Mouse (Mus musculus) midbrain, embryonic 10.5 days (tissue): ENCODE results near the gene Plekhh2. TPM values are rescaled to one million over a fixed set of nuclear protein-coding genes. Genes with fewer than 3 reads are reported as not detected.
"Not testable (repeated sequence)": the region's sequence is repeated elsewhere in the genome, so short reads cannot be mapped to it uniquely, and the experiment has no call there.

Experiments
- DNase-seq: peaks from one replicate; pipeline ENCODE4 v3.0.0-alpha.2; 2017; ENCODE audit warnings: low spot score
- H3K27ac ChIP-seq: fragments of 300-500 bp; sonication (generic); replicated peaks from 2 replicates; pipeline ENCODE4 v1.5.1; 2016; ENCODE audit warnings: mild to moderate bottlenecking
- H3K27me3 ChIP-seq: fragments of 300-500 bp; sonication (generic); 2 replicates; pipeline ENCODE4 v1.6.1; 2016; ENCODE audit warnings: low read depth, mild to moderate bottlenecking; ENCODE audit not compliant: poor library complexity, severe bottlenecking
- H3K36me3 ChIP-seq: fragments of 300-500 bp; sonication (generic); 2 replicates; pipeline ENCODE4 v1.6.1; 2016; ENCODE audit warnings: mild to moderate bottlenecking, moderate library complexity
- H3K4me1 ChIP-seq: fragments of 300-500 bp; sonication (generic); 2 replicates; pipeline ENCODE4 v1.6.1; 2016
- H3K4me3 ChIP-seq: fragments of 300-500 bp; sonication (generic); 2 replicates; pipeline ENCODE4 v1.5.1; 2016; ENCODE audit warnings: mild to moderate bottlenecking, moderate library complexity
- H3K9me3 ChIP-seq: fragments of 300-500 bp; sonication (generic); replicated peaks from 2 replicates; pipeline ENCODE4 v1.6.1; 2016; ENCODE audit warnings: mild to moderate bottlenecking
- WGBS: fragments of 180-500 bp; shearing (Covaris S2); methylation state at CpG from one replicate; pipeline ENCODE4 v1.1.7; 2016; 5-methylcytosine and 5-hydroxymethylcytosine counted together
- polyA plus RNA-seq: library from polyadenylated mRNA; unstranded; fragments of >200 nt; fragmentation: Nextera tagmentation; extraction: Ambion mirVana; gene quantifications from 2 replicates; pipeline ENCODE4 v1.2.1, GENCODE M21; 2016

Gene Plekhh2
- polyA plus RNA-seq, 1 experiment from 2014 or later = 2.9 TPM

DNA sequence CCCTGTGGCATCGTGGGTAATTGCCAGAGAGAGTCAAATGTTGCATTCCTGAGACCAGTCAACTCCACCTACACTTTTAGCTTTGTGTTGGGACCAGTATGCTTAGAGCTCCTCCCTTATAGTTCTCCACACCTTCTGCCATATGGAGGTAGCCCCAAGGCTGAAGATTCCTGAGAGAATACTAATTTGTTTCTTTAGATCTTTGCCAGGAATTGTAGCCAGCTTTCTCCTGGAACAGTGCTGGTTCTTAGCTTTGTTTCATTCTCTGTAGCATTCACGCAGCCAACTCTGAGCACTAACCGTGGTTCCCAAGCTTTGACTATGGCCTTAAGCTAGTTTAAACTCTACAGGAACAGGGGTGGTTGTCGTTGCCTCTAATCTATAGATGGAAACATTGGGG, 17.7 kb downstream of the Plekhh2 start:
- no peaks in the 10 kb centered on the region for H3K36me3 ChIP-seq
- H3K4me1 ChIP-seq = peaks cover 30% of the 10 kb centered on the region
- no peak overlapping the region for H3K27ac ChIP-seq
- no peaks in the 10 kb centered on the region for H3K27me3 ChIP-seq
- no peak for DNase-seq
- no peak overlapping the region for H3K4me3 ChIP-seq
- 83% methylated on average over 4 of the region's 4 CpGs for WGBS
- H3K9me3 ChIP-seq = no peaks in the 10 kb centered on the region

DNA sequence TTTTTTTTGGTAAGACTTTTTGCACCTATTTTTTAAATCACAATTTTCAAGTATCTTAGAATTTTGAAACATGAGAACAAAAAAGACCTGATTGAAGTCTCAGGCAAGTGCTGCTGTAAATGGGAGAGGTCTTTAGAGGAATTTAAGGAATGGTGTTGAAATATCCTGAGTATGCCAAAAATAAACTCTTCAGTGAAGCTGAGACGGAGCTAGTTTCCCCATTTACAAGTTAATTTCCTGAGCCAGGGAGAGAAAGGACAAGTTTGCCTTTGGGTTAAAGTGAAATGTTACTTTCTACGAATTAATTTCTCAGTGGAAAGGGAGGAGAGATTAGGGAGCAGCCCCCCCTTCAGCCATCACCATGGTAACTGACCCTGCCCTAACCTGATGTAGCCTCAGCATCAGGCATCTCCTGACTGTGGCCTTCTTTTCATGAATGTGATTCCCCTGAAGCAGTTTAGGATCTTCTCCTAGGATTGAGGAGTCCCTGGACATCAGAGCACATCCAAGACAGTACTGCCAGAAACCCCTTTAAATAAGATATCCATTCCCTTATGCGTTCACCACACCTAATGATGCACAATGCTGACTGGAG, 18.6 kb downstream of the Plekhh2 start:
- Histone ChIP-seq H3K27ac (no peak overlapping the region), H3K27me3 (no peaks in the 10 kb centered on the region), H3K9me3 (no peaks in the 10 kb centered on the region), H3K36me3 (no peaks in the 10 kb centered on the region), H3K4me1 (peaks cover 30% of the 10 kb centered on the region), H3K4me3 (no peak overlapping the region)
- no peak for DNase-seq
- 46% methylated on average over 3 of the region's 3 CpGs for WGBS

DNA sequence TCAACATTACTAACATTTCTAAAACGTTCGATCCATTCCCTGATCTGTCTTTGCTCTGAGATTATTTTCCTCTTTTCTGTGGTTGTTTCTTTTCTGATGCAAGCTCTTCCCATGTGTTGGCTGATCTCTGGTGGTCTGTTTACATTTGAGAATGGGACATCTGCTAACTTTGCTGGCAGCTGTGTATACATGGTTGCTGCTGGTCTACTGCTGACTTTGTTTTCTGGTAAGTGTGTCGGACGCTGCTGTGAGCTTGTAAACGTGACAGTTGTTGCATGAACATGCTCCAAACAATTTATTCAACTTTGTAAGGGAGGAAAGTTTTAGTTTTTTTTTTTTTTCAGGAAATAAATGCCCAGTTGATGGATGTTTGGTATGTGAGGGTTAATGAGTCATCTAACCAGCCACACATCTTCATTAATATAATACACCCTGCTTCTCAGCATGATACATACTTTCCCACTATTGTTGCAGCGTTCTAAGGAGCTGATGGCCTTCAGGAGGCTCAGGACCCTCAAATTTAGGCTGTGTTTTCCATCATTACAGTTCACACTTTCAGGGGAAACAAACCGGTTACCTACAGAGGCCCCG, 21.3 kb downstream of the Plekhh2 start:
- no peak overlapping the region for H3K4me3 ChIP-seq
- peaks cover 9% of the 10 kb centered on the region; the same call in 1 of the 2 replicates for H3K36me3 ChIP-seq
- H3K9me3 ChIP-seq = peaks cover 3% of the 10 kb centered on the region; the same call in 1 of the 2 replicates
- peak overlapping the region; percentile 25 for H3K27ac ChIP-seq
- WGBS = 72% methylated on average over 8 of the region's 8 CpGs
- peaks cover 30% of the 10 kb centered on the region for H3K4me1 ChIP-seq
- no peaks in the 10 kb centered on the region for H3K27me3 ChIP-seq
- DNase-seq = no peak

DNA sequence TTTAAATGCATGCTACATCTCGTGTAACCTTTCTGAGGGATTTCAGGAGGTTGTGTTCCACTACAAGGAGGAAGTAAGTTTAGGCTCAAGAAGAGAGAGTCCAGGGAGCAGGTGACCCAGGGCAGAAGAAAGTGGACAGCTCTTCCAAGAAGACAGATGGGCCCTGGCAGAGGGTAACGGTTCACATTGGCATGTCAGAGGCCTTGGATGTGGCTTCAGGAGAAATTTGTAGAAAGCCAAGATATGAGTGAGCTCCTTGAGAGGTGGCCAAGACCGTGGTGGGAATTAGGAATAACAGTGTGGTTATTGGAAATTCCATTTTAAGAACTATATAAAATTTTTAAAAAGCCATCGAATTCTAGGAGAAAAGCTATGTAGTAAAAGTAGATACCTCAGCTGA, 22.1 kb downstream of the Plekhh2 start:
- Histone ChIP-seq H3K4me3 (no peak overlapping the region), H3K27ac (0 out of 2 replicates have a peak overlapping the region, but pooled peaks have one; percentile 25), H3K4me1 (peaks cover 30% of the 10 kb centered on the region), H3K9me3 (peaks cover 3% of the 10 kb centered on the region; the same call in 1 of the 2 replicates), H3K27me3 (no peaks in the 10 kb centered on the region), H3K36me3 (peaks cover 9% of the 10 kb centered on the region; the same call in 1 of the 2 replicates)
- WGBS = 89% methylated on average over 4 of the region's 4 CpGs
- DNase-seq = no peak

DNA sequence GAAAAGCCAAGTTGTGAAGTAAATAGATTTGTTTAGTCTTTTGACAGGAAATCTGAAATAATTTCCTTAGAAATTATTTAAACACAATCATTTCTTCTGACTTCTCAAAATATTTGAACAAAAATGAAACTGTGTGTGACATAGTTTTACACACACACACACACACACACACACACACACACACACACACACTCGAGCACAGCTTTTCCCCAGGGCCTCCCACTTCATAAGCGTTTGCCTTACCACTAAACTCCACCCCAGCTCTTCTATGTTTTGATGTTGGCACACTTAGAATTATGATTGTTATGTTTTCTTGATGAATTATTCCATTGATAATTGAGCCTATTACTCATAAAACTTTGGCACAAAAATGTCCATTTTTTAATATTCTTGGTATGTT, 22.9 kb downstream of the Plekhh2 start:
- Histone ChIP-seq H3K27ac (no peak overlapping the region), H3K4me1 (peaks cover 26% of the 10 kb centered on the region), H3K4me3 (no peak overlapping the region), H3K9me3 (peaks cover 3% of the 10 kb centered on the region; the same call in 1 of the 2 replicates), H3K27me3 (no peaks in the 10 kb centered on the region), H3K36me3 (peaks cover 9% of the 10 kb centered on the region; the same call in 1 of the 2 replicates)
- DNase-seq = no peak
- 91% methylated on average over 2 of the region's 2 CpGs for WGBS

DNA sequence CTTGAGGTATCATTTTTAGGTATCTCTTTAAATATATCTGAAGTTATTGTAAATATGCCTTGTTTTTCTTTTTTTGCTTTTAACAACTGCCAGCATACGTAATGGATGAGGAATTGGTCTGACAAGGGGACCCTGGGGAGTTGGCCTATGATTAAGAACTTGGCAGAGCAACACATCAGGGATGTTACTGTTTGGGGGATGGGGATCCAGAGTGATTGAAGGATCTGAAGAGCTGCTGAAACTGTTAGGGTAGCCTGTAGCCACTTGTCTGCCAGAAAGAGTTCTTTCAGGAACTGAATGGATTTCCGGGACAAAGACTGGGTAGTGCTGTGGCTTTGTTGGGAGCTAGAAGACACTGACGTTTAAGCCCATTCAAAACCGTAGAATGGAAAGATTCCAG, 23.5 kb downstream of the Plekhh2 start:
- no peak overlapping the region for H3K27ac ChIP-seq
- no peak for DNase-seq
- WGBS = 58% methylated on average over 4 of the region's 4 CpGs
- no peaks in the 10 kb centered on the region for H3K27me3 ChIP-seq
- H3K9me3 ChIP-seq = peaks cover 3% of the 10 kb centered on the region; the same call in 1 of the 2 replicates
- peaks cover 24% of the 10 kb centered on the region for H3K4me1 ChIP-seq
- peaks cover 9% of the 10 kb centered on the region; the same call in 1 of the 2 replicates for H3K36me3 ChIP-seq
- H3K4me3 ChIP-seq = no peak overlapping the region

GRCm38 (mm10) chr17:84537301-84537700, 25.6 kb downstream of the Plekhh2 start:
- WGBS = 94% methylated on average over 6 of the region's 6 CpGs
- no peak for DNase-seq
- Histone ChIP-seq H3K4me1 (peaks cover 13% of the 10 kb centered on the region), H3K36me3 (peaks cover 9% of the 10 kb centered on the region; the same call in 1 of the 2 replicates), H3K4me3 (no peak overlapping the region), H3K9me3 (peaks cover 3% of the 10 kb centered on the region; the same call in 1 of the 2 replicates), H3K27me3 (no peaks in the 10 kb centered on the region), H3K27ac (no peak overlapping the region)

DNA sequence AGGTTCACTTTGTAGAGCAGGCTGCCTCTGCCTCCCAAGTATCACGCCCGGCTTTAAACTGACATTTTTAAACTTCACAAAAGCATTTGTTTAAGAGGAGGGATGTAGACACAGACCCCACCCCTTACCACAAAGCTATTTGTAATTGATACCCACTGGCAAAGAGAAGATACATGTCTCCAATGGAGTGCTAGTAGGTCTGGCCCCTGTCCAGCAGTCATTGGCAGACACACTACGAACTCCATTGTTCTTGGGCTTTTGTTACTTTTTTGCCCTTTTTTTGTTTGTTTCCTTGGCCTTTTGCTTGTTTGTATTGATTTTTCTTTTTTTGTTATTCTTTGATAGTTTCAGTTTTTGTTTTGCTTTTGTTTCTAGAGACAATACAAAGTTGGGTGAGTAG, 26.3 kb downstream of the Plekhh2 start:
- 87% methylated on average over 3 of the region's 3 CpGs for WGBS
- Histone ChIP-seq H3K27ac (no peak overlapping the region), H3K4me1 (peaks cover 6% of the 10 kb centered on the region; the same call in 1 of the 2 replicates), H3K4me3 (no peak overlapping the region), H3K36me3 (peaks cover 13% of the 10 kb centered on the region), H3K27me3 (no peaks in the 10 kb centered on the region), H3K9me3 (peaks cover 3% of the 10 kb centered on the region; the same call in 1 of the 2 replicates)
- DNase-seq = no peak

DNA sequence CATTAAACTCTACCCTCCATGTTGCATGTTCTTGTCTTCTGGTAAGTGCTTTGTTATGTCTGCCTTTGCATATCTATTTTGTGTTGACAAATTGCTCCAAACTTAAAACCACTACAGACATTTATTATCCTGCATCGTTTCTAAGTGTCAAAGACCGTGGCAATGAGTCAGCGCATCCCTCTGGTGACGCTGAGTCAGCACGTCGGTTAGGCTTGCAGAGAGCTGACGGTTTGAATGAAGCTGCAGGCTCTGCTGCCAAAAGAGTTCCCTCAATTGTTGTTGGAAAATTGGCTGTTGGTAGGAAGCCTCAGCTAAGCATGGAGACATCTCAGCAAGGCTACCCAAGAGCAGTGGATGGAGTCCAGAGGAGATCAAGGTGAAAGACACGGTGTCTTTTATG, 28.9 kb downstream of the Plekhh2 start:
- Histone ChIP-seq H3K4me1 (no peaks in the 10 kb centered on the region), H3K27me3 (no peaks in the 10 kb centered on the region), H3K9me3 (peaks cover 3% of the 10 kb centered on the region; the same call in 1 of the 2 replicates), H3K27ac (no peak overlapping the region), H3K4me3 (no peak overlapping the region), H3K36me3 (peaks cover 16% of the 10 kb centered on the region)
- WGBS = 90% methylated on average over 8 of the region's 8 CpGs
- no peak for DNase-seq

DNA sequence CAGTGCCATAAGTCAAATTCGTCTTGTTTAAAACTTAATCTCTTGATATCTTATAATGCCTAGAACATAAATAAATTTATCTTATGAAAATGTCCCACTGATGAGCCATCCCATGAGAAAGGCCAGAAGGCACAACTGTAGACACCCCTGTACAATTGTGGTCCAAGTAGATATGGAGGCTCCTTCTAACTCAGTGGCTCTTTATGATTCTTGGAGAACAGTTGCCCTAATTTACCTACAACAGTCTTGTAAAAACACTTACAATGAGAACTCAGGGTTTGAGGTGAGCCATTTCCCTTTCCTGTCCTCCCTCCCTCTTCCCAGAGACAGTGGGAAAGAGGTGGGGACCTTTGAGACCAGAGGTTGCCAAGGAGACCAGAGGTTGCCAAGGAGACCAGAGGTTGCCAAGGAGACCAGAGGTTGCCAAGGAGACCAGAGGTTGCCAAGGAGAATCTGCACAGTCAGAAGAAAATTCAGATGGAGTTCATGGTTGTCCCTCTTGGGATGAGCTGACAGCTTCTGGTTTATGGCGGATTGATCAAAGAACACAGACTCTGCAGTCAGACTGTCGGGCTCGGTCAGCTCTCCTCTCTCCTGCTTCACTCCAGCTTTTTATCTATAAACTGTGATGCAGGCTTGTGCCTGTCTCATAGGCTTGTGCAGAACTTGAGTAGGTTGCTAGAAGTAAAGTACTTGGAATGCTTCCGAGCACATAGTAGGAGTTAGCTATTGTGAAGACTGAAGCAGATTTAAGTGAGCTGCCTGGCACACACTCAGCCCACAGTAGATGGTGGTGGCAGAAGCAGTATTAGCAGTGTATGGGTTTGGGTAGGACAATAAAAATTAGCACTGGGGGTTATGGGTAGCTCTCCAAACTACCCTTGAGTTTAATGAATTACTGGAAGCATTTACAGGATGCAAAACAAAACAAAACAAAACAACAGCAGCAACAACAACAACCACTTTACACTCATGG, 39.5 kb downstream of the Plekhh2 start:
- peak; percentile 68 for DNase-seq
- no peaks in the 10 kb centered on the region for H3K27me3 ChIP-seq
- peak overlapping the region; percentile 82 for H3K27ac ChIP-seq
- H3K36me3 ChIP-seq = no peaks in the 10 kb centered on the region
- no peaks in the 10 kb centered on the region for H3K9me3 ChIP-seq
- 52% methylated on average over 5 of the region's 5 CpGs for whole genome bisulfite sequencing
- 0 out of 2 replicates have a peak overlapping the region, but pooled peaks have one; percentile 10 for H3K4me3 ChIP-seq
- H3K4me1 ChIP-seq = peaks cover 36% of the 10 kb centered on the region

DNA sequence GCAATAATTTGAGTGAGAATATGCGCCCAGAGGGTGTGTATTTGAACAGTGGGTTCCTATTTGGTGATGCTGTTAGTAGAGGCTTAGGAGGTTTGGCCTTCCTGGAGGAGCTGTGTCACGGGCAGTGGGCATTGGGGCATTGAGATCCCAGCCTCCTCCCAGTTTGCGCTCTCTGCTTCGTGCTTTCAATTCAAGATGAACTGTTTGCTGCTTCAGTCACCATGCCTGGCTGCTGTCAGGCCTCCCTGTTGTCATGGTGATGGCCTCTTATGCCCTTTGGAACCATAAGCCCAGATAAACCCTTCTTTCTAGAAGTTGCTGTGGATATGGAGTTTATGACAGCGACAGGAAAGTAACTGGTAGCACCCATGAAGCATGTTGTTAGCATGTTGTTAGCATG, 40.5 kb downstream of the Plekhh2 start:
- Histone ChIP-seq H3K4me3 (peak overlapping the region; percentile 20; the same call in 1 of the 2 replicates), H3K36me3 (no peaks in the 10 kb centered on the region), H3K4me1 (peaks cover 36% of the 10 kb centered on the region), H3K27ac (peak overlapping the region; percentile 82), H3K27me3 (no peaks in the 10 kb centered on the region), H3K9me3 (no peaks in the 10 kb centered on the region)
- peak; percentile 69 for DNase-seq
- 28% methylated on average over 5 of the region's 5 CpGs for WGBS

DNA sequence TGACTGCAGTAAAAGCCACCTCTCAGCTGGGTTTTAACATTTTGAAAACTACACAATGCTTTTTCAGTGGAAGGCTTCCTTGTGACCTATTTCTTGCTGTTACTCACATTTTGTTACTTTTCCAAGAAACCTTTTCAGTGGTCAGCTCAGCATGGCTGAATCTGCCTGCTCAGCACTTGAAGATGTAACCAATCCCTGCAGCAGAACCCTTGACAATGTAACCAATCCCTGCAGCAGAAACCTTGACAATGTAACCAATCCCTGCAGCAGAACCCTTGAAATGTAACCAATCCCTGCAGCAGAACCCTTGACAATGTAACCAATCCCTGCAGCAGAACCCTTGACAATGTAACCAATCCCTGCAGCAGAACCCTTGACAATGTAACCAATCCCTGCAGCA, 52.6 kb downstream of the Plekhh2 start:
- H3K27ac ChIP-seq, DNase-seq, H3K9me3 ChIP-seq, H3K4me3 ChIP-seq, H3K27me3 ChIP-seq: not testable (repeated sequence)
- Histone ChIP-seq H3K4me1 (peaks cover 14% of the 10 kb centered on the region), H3K36me3 (0 out of 2 replicates have a peak, but pooled peaks cover 10% of the 10 kb centered on the region)
